Mouse (Mus musculus) brain, embryonic 18.5 days (tissue): ENCODE results near the gene Dedd2.

Experiments
- DNase-seq: peaks from one replicate; pipeline ENCODE4 v3.0.0-alpha.2; 2012; ENCODE audit warnings: low read depth, low spot score

The Dedd2 gene

GRCm38 (mm10) chr7:25218705-25219415 is 1.6 kb downstream of the Dedd2 start:
- no peak for DNase-seq

GRCm38 (mm10) chr7:25217653-25218395 is 2.6 kb downstream of the Dedd2 start:
- no peak for DNase-seq

GRCm38 (mm10) chr7:25214172-25214571 is 6.2 kb downstream of the Dedd2 start:
- DNase-seq, result no peak

- DNase-seq, result no peak
Observed at GRCm38 (mm10) chr7:25213099-25213498, 7.3 kb downstream of the Dedd2 start.

- DNase-seq, result no peak
Observed at GRCm38 (mm10) chr7:25210482-25210881, 9.9 kb downstream of the Dedd2 start.

- DNase-seq, result no peak
Observed at GRCm38 (mm10) chr7:25209161-25209622, 11.2 kb downstream of the Dedd2 start.

- no peak for DNase-seq
Observed at GRCm38 (mm10) chr7:25206094-25206830, 14.2 kb downstream of the Dedd2 start.

- DNase-seq, result no peak
Observed at GRCm38 (mm10) chr7:25205355-25206093, 14.9 kb downstream of the Dedd2 start.

- DNase-seq, result no peak
Observed at GRCm38 (mm10) chr7:25203624-25204023, 16.8 kb downstream of the Dedd2 start.

GRCm38 (mm10) chr7:25197384-25198018 is 22.9 kb downstream of the Dedd2 start:
- DNase-seq, result no peak

- DNase-seq, result no peak
Observed at GRCm38 (mm10) chr7:25196107-25196506, 24.3 kb downstream of the Dedd2 start.

GRCm38 (mm10) chr7:25195148-25195547 is 25.3 kb downstream of the Dedd2 start:
- DNase-seq, result no peak

- no peak for DNase-seq
Observed at GRCm38 (mm10) chr7:25192110-25192509, 28.3 kb downstream of the Dedd2 start.

GRCm38 (mm10) chr7:25190806-25191205 is 29.6 kb downstream of the Dedd2 start:
- DNase-seq, result no peak

GRCm38 (mm10) chr7:25187662-25188650 is 32.5 kb downstream of the Dedd2 start:
- no peak for DNase-seq

GRCm38 (mm10) chr7:25184091-25184490 is 36.3 kb downstream of the Dedd2 start:
- DNase-seq, result no peak

- no peak for DNase-seq
Observed at GRCm38 (mm10) chr7:25181814-25182213, 38.6 kb downstream of the Dedd2 start.

GRCm38 (mm10) chr7:25181331-25181790 is 39.1 kb downstream of the Dedd2 start:
- no peak for DNase-seq

GRCm38 (mm10) chr7:25180512-25180911 is 39.9 kb downstream of the Dedd2 start:
- DNase-seq, result no peak
